Mouse (Mus musculus) testis, adult 2 months (tissue): ENCODE results near the gene Zfp454. TPM values are rescaled to one million over a fixed set of nuclear protein-coding genes. Genes with fewer than 3 reads are reported as not detected.

Experiments
- H3K27ac ChIP-seq: fragments of 200-500 bp; 2 replicates; pipeline ENCODE4 v1.5.1; 2012; ENCODE audit warnings: low read depth, low read length; ENCODE audit not compliant: control insufficient read depth, insufficient read depth
- H3K27me3 ChIP-seq: fragments of 200-500 bp; 2 replicates; pipeline ENCODE4 v1.6.1; 2012; ENCODE audit warnings: mild to moderate bottlenecking, low read length, moderate library complexity; ENCODE audit not compliant: control insufficient read depth, insufficient read depth
- H3K36me3 ChIP-seq: fragments of 200-500 bp; 2 replicates; pipeline ENCODE4 v1.6.1; 2012; ENCODE audit warnings: mild to moderate bottlenecking, low read length; ENCODE audit not compliant: control insufficient read depth, insufficient read depth
- H3K4me1 ChIP-seq: fragments of 200-500 bp; 2 replicates; pipeline ENCODE4 v1.6.1; 2012; ENCODE audit warnings: low read length; ENCODE audit not compliant: control insufficient read depth, insufficient read depth
- H3K4me3 ChIP-seq: fragments of 200-500 bp; 2 replicates; pipeline ENCODE4 v1.5.1; 2012; ENCODE audit warnings: low read depth, mild to moderate bottlenecking, low read length, moderate library complexity, mixed read lengths; ENCODE audit not compliant: control insufficient read depth
- CTCF ChIP-seq: fragments of 200-500 bp; IDR thresholded peaks from 2 replicates; pipeline ENCODE4 v1.5.1; 2012; ENCODE audit warnings: low read depth, mild to moderate bottlenecking, inconsistent platforms, low read length, moderate library complexity; ENCODE audit not compliant: control insufficient read depth, insufficient read depth, insufficient replicate concordance
- POLR2A ChIP-seq: fragments of 200-500 bp; IDR thresholded peaks from 2 replicates; pipeline ENCODE4 v1.6.1; 2012; ENCODE audit warnings: low read depth, mild to moderate bottlenecking, inconsistent platforms, low read length, moderate library complexity; ENCODE audit not compliant: control insufficient read depth
- polyA plus RNA-seq: library from polyadenylated mRNA; depleted of rRNA; stranded (reverse); fragments of >200 nt; gene quantifications from 2 replicates; pipeline ENCODE4 v1.2.3, GENCODE M21; 2012

The Zfp454 gene
- polyA plus RNA-seq, 1 experiment, result 0.36 TPM

- Histone ChIP-seq H3K4me3 (no peak overlapping the region), H3K36me3 (no peaks in the 10 kb centered on the region), H3K27me3 (no peaks in the 10 kb centered on the region), H3K4me1 (no peaks in the 10 kb centered on the region), H3K27ac (no peak overlapping the region)
- TF ChIP-seq CTCF (no peak), POLR2A (no peak)
These were observed 8.8 kb downstream of the Zfp454 start for GRCm38 (mm10) chr11:50878641-50879040.

- Histone ChIP-seq H3K36me3 (no peaks in the 10 kb centered on the region), H3K27me3 (no peaks in the 10 kb centered on the region; the same call in 1 of the 2 replicates), H3K4me3 (peak overlapping the region; percentile 51), H3K4me1 (peaks cover 11% of the 10 kb centered on the region), H3K27ac (no peak overlapping the region)
- TF ChIP-seq CTCF (no peak), POLR2A (no peak)
These were observed 36.4 kb downstream of the Zfp454 start for GRCm38 (mm10) chr11:50850989-50851601.

DNA sequence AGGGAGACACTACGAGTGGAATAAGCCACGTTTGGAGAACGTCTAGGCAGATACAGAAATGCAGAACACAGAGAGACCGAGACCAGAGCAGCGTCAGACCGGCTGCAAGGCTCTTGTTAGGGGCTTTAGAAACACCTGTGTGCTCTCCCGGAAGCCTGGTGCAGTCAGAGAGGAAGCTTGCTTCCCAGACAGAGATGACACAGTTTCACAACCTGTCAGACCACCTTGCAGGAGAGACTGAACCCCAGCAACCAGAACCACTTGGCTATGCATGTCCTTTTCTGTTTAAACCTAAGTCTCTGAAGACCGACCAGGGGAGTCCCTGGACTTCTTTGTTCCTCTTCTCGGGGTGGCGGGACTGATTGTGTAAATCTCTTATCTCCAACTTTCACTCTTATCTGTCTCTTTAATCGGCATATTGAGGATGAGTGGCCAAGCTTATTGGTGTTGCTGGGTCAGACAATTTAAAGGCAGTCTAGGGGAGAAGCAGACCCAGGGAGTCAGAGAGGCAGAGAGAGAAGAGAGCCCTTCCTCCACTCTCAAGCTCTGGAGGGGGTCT, 37.2 kb downstream of the Zfp454 start, which contains the start of gene Grm6:
Gene Grm6 (plus strand): TSS at position 509 of the 559 bp plus-strand sequence.
- no peak within 1 kb of the TSS for H3K27ac ChIP-seq
- peak within 1 kb of the TSS; percentile 51 for H3K4me3 ChIP-seq
- TF ChIP-seq CTCF (no peak), POLR2A (no peak)
- no peaks in the 10 kb centered on the region for H3K36me3 ChIP-seq
- peaks cover 11% of the 10 kb centered on the region for H3K4me1 ChIP-seq
- no peaks in the 10 kb centered on the region; the same call in 1 of the 2 replicates for H3K27me3 ChIP-seq

DNA sequence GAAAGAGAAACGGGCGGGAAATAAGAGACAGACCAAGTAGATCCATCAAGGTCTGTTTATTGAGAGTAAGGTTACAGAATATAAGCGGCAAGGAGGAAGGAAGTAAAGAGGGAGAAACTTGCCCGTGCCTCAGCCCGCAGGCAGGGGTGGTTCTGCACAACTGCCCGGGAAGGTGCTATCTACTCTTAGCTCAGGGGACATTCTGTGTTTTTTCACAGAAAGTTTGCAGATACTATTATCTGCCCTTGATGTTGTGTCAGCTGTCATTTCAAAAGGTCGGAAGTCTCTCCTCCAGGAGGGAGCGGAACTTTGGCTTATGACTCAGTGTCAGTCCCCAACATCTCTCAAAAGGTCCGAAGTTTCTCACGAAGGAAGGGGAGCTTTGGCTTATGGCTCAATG, 38.1 kb downstream of the Zfp454 start:
- Histone ChIP-seq H3K4me1 (peaks cover 11% of the 10 kb centered on the region), H3K4me3 (no peak overlapping the region), H3K27me3 (no peaks in the 10 kb centered on the region; the same call in 1 of the 2 replicates), H3K36me3 (no peaks in the 10 kb centered on the region), H3K27ac (no peak overlapping the region)
- TF ChIP-seq CTCF, result no peak

GRCm38 (mm10) chr11:50848520-50849137, 38.8 kb downstream of the Zfp454 start:
- Histone ChIP-seq H3K36me3 (no peaks in the 10 kb centered on the region), H3K27me3 (no peaks in the 10 kb centered on the region; the same call in 1 of the 2 replicates), H3K27ac (no peak overlapping the region), H3K4me3 (no peak overlapping the region), H3K4me1 (peaks cover 11% of the 10 kb centered on the region)
- TF ChIP-seq POLR2A, result no peak

- H3K27me3 ChIP-seq, result no peaks in the 10 kb centered on the region; the same call in 1 of the 2 replicates
These were observed 40.4 kb downstream of the Zfp454 start for GRCm38 (mm10) chr11:50847047-50847446.

DNA sequence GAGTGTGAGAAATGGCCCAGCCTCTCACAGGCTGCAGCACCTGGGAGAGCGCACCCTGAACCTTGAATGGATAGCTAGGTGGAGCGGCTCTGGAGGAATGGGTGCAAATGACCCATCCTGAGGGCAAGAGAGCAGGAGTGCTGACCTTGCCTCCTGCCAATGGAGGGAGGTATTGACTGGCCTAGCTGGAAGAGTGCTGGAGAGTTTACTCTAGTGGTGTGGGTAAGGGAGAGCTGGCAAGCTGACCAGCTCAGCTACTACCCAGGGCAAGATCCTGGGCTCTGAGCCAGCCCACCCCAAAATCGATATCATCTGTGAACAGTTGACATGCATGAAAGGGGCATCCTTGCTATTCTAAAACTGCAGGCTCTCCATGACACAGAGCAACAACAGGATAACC, 41.5 kb downstream of the Zfp454 start:
- H3K27me3 ChIP-seq, result no peaks in the 10 kb centered on the region; the same call in 1 of the 2 replicates
- H3K4me1 ChIP-seq, result peaks cover 10% of the 10 kb centered on the region
- no peak for TF ChIP-seq CTCF
- TF ChIP-seq POLR2A, result no peak
- H3K27ac ChIP-seq, result no peak overlapping the region
- no peak overlapping the region for H3K4me3 ChIP-seq
- no peaks in the 10 kb centered on the region for H3K36me3 ChIP-seq

More at GRCm38 (mm10) chr11:50847047-50847446, 40.4 kb downstream of the Zfp454 start:
- H3K27ac ChIP-seq, result no peak overlapping the region
- no peak for TF ChIP-seq CTCF
- TF ChIP-seq POLR2A, result no peak
- peaks cover 11% of the 10 kb centered on the region for H3K4me1 ChIP-seq
- H3K4me3 ChIP-seq, result no peak overlapping the region
- H3K36me3 ChIP-seq, result no peaks in the 10 kb centered on the region
